22 mouse cellular contexts compared by ENCODE assay signal in genomic region chr2:14229979-14230378, GRCm38 (mm10). TPM values are rescaled to one million over a fixed set of nuclear protein-coding genes. Genes with fewer than 3 reads are reported as not detected.
DNase-seq lines count a peak whose midpoint lies in the region; ATAC-seq and TF ChIP-seq lines count a peak whose summit lies in the region.
"Had no signal": no experiment of that assay in that cellular context is flagged by ENCODE, and none has a peak within 500 bp of the region (broad histone marks: within the 10 kb centered on the region; RNA-seq: fewer than 3 reads in every experiment).

No protein-coding gene starts in this region.

- H3K36me3 ChIP-seq in liver, embryonic 13.5 days, result no peaks in the 10 kb centered on the region
- H3K36me3 ChIP-seq in limb, embryonic 10.5 days, result no peaks in the 10 kb centered on the region
- H3K36me3 ChIP-seq: embryonic facial prominence, embryonic 12.5 days; forebrain, embryonic 12.5 days; limb, embryonic 13.5 days; midbrain, embryonic 12.5 days had no signal

- H3K4me1 ChIP-seq in lung, adult 2 months (ENCODE audit: control insufficient read depth, insufficient read depth, low read length), result no peaks in the 10 kb centered on the region; the same call in none of the 2 replicates
- H3K4me1 ChIP-seq in liver, embryonic 13.5 days (replicated peaks), result no peaks in the 10 kb centered on the region
- H3K4me1 ChIP-seq in limb, embryonic 10.5 days, result no peaks in the 10 kb centered on the region
- H3K4me1 ChIP-seq: embryonic facial prominence, embryonic 12.5 days; forebrain, embryonic 12.5 days; limb, embryonic 13.5 days; midbrain, embryonic 12.5 days had no signal

- 86% methylated on average over 14 of the region's 14 CpGs for WGBS in lung, adult 2 months
- 49% methylated on average over 14 of the region's 14 CpGs for WGBS in liver, embryonic 13.5 days (ENCODE audit: insufficient replicate concordance)
- WGBS in limb, embryonic 10.5 days, result 92% methylated on average over 14 of the region's 14 CpGs

- H3K27me3 ChIP-seq in liver, embryonic 13.5 days, result no peaks in the 10 kb centered on the region
- no peaks in the 10 kb centered on the region for H3K27me3 ChIP-seq in limb, embryonic 10.5 days (ENCODE audit: low read depth, poor library complexity, severe bottlenecking)
- H3K27me3 ChIP-seq: embryonic facial prominence, embryonic 12.5 days; forebrain, embryonic 12.5 days; limb, embryonic 13.5 days; midbrain, embryonic 12.5 days had no signal

- peak overlapping the region; percentile 37 for H3K4me3 ChIP-seq in lung, adult 2 months (replicated peaks; ENCODE audit: extremely low read depth, low read depth, low read length)
- peak overlapping the region; percentile 27 for H3K4me3 ChIP-seq in liver, embryonic 13.5 days (replicated peaks)
- H3K4me3 ChIP-seq in limb, embryonic 10.5 days, result no peak overlapping the region
- H3K4me3 ChIP-seq: embryonic facial prominence, embryonic 12.5 days; forebrain, embryonic 12.5 days; limb, embryonic 13.5 days; midbrain, embryonic 12.5 days had no signal

- no peak for TF ChIP-seq POLR2A in lung, adult 2 months (IDR thresholded peaks at IDR 0.05; ENCODE audit: borderline replicate concordance, extremely low read depth, low read depth, low read length)

- no peaks in the 10 kb centered on the region for H3K9me3 ChIP-seq in liver, embryonic 13.5 days (replicated peaks)
- H3K9me3 ChIP-seq in limb, embryonic 10.5 days (replicated peaks), result no peaks in the 10 kb centered on the region
- H3K9me3 ChIP-seq: embryonic facial prominence, embryonic 12.5 days; forebrain, embryonic 12.5 days; limb, embryonic 13.5 days; midbrain, embryonic 12.5 days had no signal

- no peak overlapping the region for H3K4me2 ChIP-seq in liver, embryonic 13.5 days
- H3K4me2 ChIP-seq: embryonic facial prominence, embryonic 12.5 days; forebrain, embryonic 12.5 days; limb, embryonic 13.5 days; midbrain, embryonic 12.5 days had no signal

- H3K27ac ChIP-seq in liver, embryonic 13.5 days, result no peak overlapping the region
- H3K27ac ChIP-seq in limb, embryonic 10.5 days, result no peak overlapping the region
- H3K27ac ChIP-seq: embryonic facial prominence, embryonic 12.5 days; forebrain, embryonic 12.5 days; hindbrain, postnatal 0 days; limb, embryonic 13.5 days; midbrain, embryonic 12.5 days; stomach, postnatal 0 days had no signal

- no peak overlapping the region for H3K9ac ChIP-seq in liver, embryonic 13.5 days
- H3K9ac ChIP-seq: embryonic facial prominence, embryonic 12.5 days; forebrain, embryonic 12.5 days; limb, embryonic 13.5 days; midbrain, embryonic 12.5 days had no signal

- no peak for TF ChIP-seq CTCF in lung, adult 2 months (IDR thresholded peaks at IDR 0.05; ENCODE audit: insufficient read depth, low read length)

- ATAC-seq in liver, embryonic 13.5 days (ENCODE audit: low read depth), result no peak
- ATAC-seq: hindbrain, postnatal 0 days; intestine, embryonic 16.5 days had no signal

- no peak for DNase-seq in lung, adult 2 months
- no peak for DNase-seq in lung, postnatal 25 days (ENCODE audit: low spot score)
- DNase-seq in R1 (ENCODE audit: low read depth, low spot score), result peak; percentile 4
- DNase-seq in liver, embryonic 13.5 days, result no peak
- no peak for DNase-seq in ovary, adult 18-20 months (ENCODE audit: low spot score)
- no peak for DNase-seq in limb, embryonic 10.5 days (ENCODE audit: low spot score)
- no peak for DNase-seq in adipocyte (ENCODE audit: low spot score)
- DNase-seq: B cell, adult 2 months; cerebellum, adult 18-20 months; cerebellum, postnatal 14 days; kidney, adult 9 months; kidney, postnatal 14 days; layer of hippocampus, postnatal 36 days; right cerebral cortex, postnatal 14 days had no signal

RNA-seq across cellular contexts. Expression of gene Mrc1, which starts 0.8 kb away (rescaled TPM):
- polyA plus RNA-seq in lung, adult 2 months (2012; rRNA removed), result 5.0 and 9.6 TPM in 2 replicates
- polyA plus RNA-seq in liver, embryonic 13.5 days (2015; fragmentation: Nextera tagmentation; extraction: Ambion mirVana), result 6.1 and 7.5 TPM in 2 replicates
- polyA plus RNA-seq in limb, embryonic 10.5 days (2016; fragmentation: Nextera tagmentation; extraction: Ambion mirVana), result 1.2 and 1.4 TPM in 2 replicates

RNA-seq across cellular contexts. Expression of gene Tmem236, which starts 55.7 kb away (rescaled TPM):
- 0.12 TPM in 1 of 2 replicates, not detected in the other for polyA plus RNA-seq in lung, adult 2 months (2012; rRNA removed)
- polyA plus RNA-seq in liver, embryonic 13.5 days (2015; fragmentation: Nextera tagmentation; extraction: Ambion mirVana), result not detected in 2 replicates
- polyA plus RNA-seq in limb, embryonic 10.5 days (2016; fragmentation: Nextera tagmentation; extraction: Ambion mirVana), result not detected in 2 replicates
- polyA plus RNA-seq: gonadal fat pad, adult 2 months had no signal
